Mouse (Mus musculus) cortical plate, adult 2 months (tissue): ENCODE data around the gene Batf. TPM values are rescaled to one million over a fixed set of nuclear protein-coding genes. Genes with fewer than 3 reads are reported as not detected.
"Not testable (repeated sequence)": the region's sequence is repeated elsewhere in the genome, so short reads cannot be mapped to it uniquely, and the experiment has no call there.

Experiments used
- H3K27ac ChIP-seq: fragments of 200-500 bp; 2 replicates; pipeline ENCODE4 v1.5.1; 2012; ENCODE audit warnings: low read length, control low read depth, inconsistent platforms; ENCODE audit not compliant: insufficient read depth
- H3K4me1 ChIP-seq: fragments of 200-500 bp; 2 replicates; pipeline ENCODE4 v1.6.1; 2011; ENCODE audit warnings: low read length; ENCODE audit not compliant: control insufficient read depth, insufficient read depth
- H3K4me3 ChIP-seq: fragments of 200-500 bp; 2 replicates; pipeline ENCODE4 v1.5.1; 2011; ENCODE audit warnings: mild to moderate bottlenecking, low read length, control low read depth; ENCODE audit not compliant: insufficient read depth
- CTCF ChIP-seq: fragments of 200-500 bp; IDR thresholded peaks from 2 replicates; pipeline ENCODE4 v1.5.1; 2011; ENCODE audit warnings: mild to moderate bottlenecking, control low read depth, low read length; ENCODE audit not compliant: insufficient read depth; ENCODE audit errors: extremely low read depth
- POLR2A ChIP-seq: fragments of 200-500 bp; IDR thresholded peaks from 2 replicates; pipeline ENCODE4 v1.6.1; 2011; ENCODE audit warnings: mild to moderate bottlenecking, low read length, control low read depth; ENCODE audit not compliant: insufficient read depth; ENCODE audit errors: extremely low read depth
- polyA plus RNA-seq: library from polyadenylated mRNA; depleted of rRNA; stranded (reverse); fragments of >200 nt; gene quantifications from 2 replicates; pipeline ENCODE4 v1.2.3, GENCODE M21; 2012

The Batf gene
- polyA plus RNA-seq, 1 experiment, result 0.94 TPM

DNA sequence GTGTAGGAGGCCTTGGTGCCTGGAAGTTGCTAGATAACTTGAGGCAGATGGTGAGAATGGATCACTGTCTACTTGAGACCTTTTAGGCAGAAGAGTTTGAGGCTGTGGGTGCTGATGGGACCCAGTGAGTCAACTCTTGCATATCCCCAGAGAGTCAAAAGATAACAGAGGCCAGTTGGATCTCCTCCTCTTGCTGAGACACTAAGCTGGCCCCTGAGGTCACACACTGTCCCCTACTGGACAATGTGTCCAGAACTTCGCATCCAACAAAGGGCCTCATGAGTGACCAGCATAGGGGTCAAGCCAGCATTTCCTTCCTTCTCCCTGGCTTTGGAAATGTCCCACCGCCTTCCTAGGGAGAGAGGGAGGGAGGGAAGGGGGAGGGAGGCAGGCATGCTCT, 6.7 kb upstream of the Batf start:
- Histone ChIP-seq H3K4me1 (no peaks in the 10 kb centered on the region), H3K4me3 (no peak overlapping the region), H3K27ac (no peak overlapping the region)
- TF ChIP-seq POLR2A (no peak), CTCF (no peak)

DNA sequence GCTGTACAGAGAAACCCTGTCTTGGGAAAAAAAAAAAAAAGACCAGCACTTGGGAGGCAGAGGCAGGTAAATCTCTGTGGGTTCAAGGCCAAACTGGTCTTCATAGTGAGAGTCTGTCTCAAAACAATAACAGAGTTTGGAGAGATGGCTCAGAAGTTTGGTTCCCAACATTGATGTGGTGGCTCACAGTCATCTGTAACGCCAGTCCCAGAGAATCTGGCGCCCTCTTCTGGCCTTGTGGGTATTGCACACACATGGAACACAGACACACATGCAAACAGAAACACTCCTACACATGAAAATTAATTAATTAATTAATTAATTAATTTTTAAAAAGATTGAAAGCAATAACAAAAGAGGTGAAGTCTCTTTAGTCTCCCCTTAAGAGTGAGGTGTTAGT, 4.1 kb upstream of the Batf start:
- TF ChIP-seq CTCF, result no peak
- no peak for TF ChIP-seq POLR2A
- no peak overlapping the region for H3K27ac ChIP-seq

DNA sequence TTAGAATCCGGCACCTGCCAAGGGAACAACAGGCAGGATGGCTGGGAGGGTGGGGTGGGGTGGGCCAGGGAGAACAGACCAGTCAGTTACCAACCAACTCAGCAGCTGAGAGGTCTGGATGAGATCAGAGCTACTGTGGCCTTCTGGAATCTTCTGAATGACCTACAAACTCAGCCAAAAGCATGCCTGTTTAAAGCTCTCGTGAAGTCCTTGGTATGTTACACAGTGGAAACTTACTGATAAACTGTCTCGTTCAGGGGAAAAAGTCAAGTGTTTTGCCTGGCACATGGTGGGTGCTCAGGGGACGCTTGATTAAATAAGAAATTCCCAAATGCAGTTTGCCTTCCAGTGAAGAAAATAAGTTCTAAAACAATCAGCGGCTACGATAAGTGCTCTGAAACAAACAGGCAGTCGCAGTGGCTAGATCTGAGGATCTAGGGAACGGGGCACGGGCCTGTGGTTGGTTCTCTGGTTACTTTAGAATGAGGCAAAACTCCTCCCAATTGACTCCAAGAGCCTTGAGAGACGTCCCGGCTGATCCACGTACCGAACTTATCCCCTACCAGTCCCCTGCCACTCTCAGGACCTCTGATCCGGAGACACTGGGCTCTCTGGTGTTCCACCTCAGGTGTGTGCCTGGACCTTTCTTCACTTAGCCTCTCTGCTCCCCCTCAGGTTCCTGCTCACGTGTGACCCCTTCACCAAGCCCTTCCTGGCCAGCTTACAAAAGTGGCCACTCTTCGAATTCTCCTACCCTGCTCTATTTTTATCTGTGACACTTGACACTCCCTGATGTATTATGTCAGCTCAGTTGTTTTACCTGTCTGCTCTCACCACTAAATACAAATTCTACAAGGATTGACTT, 1.8 kb upstream of the Batf start:
- Histone ChIP-seq H3K27ac (no peak overlapping the region), H3K4me3 (no peak overlapping the region), H3K4me1 (no peaks in the 10 kb centered on the region)
- no peak for TF ChIP-seq POLR2A

More for the DNA sequence above, 4.1 kb upstream of the Batf start:
- no peaks in the 10 kb centered on the region for H3K4me1 ChIP-seq
- H3K4me3 ChIP-seq, result no peak overlapping the region

DNA sequence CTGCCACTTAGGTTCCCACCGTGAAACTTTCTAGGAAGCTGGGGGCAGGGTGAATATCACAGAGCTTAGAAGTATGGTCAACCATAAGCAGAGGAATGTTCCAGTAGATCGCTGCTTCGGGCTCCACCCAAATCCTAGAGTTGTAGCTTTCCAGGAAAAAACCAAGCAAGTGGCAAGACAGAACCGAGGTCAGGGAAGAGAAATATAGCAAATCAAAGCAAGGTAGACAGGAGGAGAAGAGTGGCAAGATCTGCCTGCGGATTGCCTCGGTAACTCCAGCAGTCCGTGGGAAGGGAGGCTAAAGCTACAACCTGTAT, 706 bp downstream of the Batf start:
- no peak overlapping the region for H3K4me3 ChIP-seq
- H3K27ac ChIP-seq, result no peak overlapping the region

GRCm38 (mm10) chr12:85687846-85688245, 1.4 kb downstream of the Batf start:
- Histone ChIP-seq H3K4me1 (no peaks in the 10 kb centered on the region), H3K27ac (no peak overlapping the region), H3K4me3 (no peak overlapping the region)
- TF ChIP-seq CTCF (no peak), POLR2A (no peak)

More for the DNA sequence above, 706 bp downstream of the Batf start:
- no peak for TF ChIP-seq POLR2A
- no peak for TF ChIP-seq CTCF
- no peaks in the 10 kb centered on the region for H3K4me1 ChIP-seq

GRCm38 (mm10) chr12:85695787-85696186, 9.3 kb downstream of the Batf start:
- H3K4me1 ChIP-seq, result no peaks in the 10 kb centered on the region
- no peak for TF ChIP-seq POLR2A
- no peak for TF ChIP-seq CTCF
- H3K27ac ChIP-seq, result no peak overlapping the region
- no peak overlapping the region for H3K4me3 ChIP-seq

GRCm38 (mm10) chr12:85696436-85696835, 10.0 kb downstream of the Batf start:
- Histone ChIP-seq H3K27ac (no peak overlapping the region), H3K4me3 (no peak overlapping the region), H3K4me1 (no peaks in the 10 kb centered on the region)
- TF ChIP-seq POLR2A (no peak), CTCF (no peak)

DNA sequence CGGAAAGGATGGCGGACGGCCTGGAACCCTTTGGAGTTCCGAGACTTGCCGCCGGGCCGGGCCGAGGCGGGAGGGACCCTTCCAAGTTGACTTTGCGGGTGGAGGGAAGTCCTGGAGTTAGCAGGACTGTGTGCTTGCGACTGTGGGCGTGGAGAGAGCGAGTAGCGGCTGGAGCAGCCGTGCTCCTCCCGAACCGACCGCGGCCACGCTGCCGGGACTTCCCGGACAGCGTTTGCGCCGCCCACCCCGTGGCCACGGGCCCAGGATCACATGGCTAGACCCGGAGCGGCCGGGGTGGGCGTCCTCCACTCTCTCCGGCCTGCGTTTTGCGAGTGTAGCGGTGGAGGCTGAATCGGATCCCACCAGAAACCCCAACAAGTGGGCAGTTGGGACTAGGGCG, 11.7 kb downstream of the Batf start:
- not testable (repeated sequence) for H3K4me1 ChIP-seq, H3K27ac ChIP-seq, H3K4me3 ChIP-seq

DNA sequence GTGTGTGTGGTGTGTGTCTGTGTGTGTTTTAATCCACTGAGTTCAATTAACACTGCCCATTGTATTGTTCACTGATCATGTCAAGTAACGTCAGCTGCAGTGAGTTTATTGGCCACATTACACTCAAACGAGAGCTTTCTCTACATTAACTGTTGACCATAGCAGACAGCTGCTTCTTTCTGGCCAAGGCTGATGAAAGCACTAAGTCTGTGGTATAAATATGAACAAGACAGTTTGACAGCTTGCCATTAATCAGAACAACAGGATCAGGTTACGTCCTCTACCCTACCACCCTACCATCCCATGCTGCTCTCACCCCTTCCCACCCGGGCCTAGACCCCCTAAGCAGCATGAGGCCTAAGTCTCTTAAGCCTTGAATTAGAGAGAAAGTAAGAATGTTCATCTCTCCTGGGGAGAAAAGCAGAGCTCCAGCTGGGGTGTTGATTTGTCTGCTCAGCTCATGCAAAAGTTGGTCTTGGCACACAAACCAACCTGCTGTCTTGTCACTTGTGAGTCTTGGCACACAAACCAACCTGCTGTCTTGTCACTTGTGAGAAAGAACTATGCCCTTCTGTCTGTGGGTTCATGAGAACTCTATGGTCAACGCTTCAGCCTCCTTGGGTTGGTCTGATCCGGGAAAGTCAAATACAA, 13.8 kb downstream of the Batf start:
- Histone ChIP-seq H3K4me1 (no peaks in the 10 kb centered on the region), H3K4me3 (no peak overlapping the region), H3K27ac (no peak overlapping the region)
- no peak for TF ChIP-seq POLR2A

DNA sequence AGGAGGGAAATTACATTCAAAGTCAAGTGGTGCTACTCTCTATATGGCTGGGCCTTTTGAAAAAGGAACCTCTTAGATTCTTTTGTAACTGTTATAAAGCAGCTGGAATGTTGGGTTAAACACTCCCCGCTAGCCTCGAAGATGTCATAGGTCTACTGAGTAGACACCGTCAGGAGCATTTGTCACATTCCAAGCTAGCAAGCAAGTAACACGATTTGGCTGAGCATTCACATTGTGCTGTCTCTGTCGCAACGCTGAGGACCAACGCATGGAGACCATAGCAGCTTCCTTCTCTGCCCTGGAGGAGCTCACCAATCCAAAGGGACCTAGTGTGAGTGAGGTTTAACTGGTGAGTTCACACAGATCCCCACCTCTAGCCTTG, 14.4 kb downstream of the Batf start:
- Histone ChIP-seq H3K4me1 (no peaks in the 10 kb centered on the region), H3K4me3 (no peak overlapping the region), H3K27ac (no peak overlapping the region)
- no peak for TF ChIP-seq POLR2A
- TF ChIP-seq CTCF, result no peak
